Mouse (Mus musculus): ENCODE data around the gene Rad51ap1. TPM values are rescaled to one million over a fixed set of nuclear protein-coding genes. Genes with fewer than 3 reads are reported as not detected.

Gene Rad51ap1
- polyA plus RNA-seq, 1 experiment from 2014 or later, result 15.3 TPM

DNA sequence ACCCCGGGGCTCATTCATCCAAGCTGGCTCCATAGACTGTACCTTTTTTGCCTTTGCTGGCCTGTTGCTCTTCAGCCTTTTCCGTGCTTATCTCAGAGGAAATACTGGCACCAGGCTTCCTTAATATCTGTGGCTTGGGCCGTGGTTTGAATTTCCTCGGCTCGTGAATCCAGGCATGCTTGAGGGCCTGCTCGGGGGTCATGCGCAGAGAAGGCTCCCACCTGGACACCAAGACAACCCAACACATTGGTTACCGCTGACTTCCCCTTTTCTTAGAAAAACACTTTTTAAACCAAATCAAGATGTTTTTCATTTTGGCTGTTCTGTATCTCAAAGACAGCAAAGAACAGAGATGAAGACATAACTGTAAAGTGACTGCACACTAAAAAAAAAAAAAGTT is 62.3 kb downstream of the Rad51ap1 start:
- Histone ChIP-seq H3K36me3 (replicated peaks; ENCODE audit: control insufficient read depth, insufficient read depth) (no peaks in the 10 kb centered on the region), H3K4me2 (replicated peaks) (no peak overlapping the region), H3K27me3 (ENCODE audit: control insufficient read depth, insufficient read depth, low read length) (no peaks in the 10 kb centered on the region), H3K9me3 (ENCODE audit: control insufficient read depth, low read length) (no peaks in the 10 kb centered on the region), H3K27ac (no peak overlapping the region), H3K4me3 (replicated peaks; ENCODE audit: low read length) (no peak overlapping the region), H3K4me1 (replicated peaks; ENCODE audit: control insufficient read depth, insufficient read depth, low read length) (no peaks in the 10 kb centered on the region), H3K9ac (no peak overlapping the region)
- 92% methylated on average over 8 of the region's 8 CpGs for WGBS
- ATAC-seq (ENCODE audit: low FRiP score) (no peak), DNase-seq (ENCODE audit: low spot score) (no peak)

Other genes starting within 250 kb of the Rad51ap1 start
- 18.5 and 22.9 TPM in 2 replicates for gene Kcna6, start 198.9 kb downstream of the Rad51ap1 start, polyA plus RNA-seq (2014; fragmentation: Nextera tagmentation; extraction: Ambion mirVana)
- gene Ndufa9, start 90.5 kb downstream of the Rad51ap1 start, polyA plus RNA-seq (2014; fragmentation: Nextera tagmentation; extraction: Ambion mirVana), result 188 and 195 TPM in 2 replicates
- gene Akap3, start 86.5 kb downstream of the Rad51ap1 start, polyA plus RNA-seq (2014; fragmentation: Nextera tagmentation; extraction: Ambion mirVana), result 0.09 and 0.19 TPM in 2 replicates
- gene Dyrk4, start 17.7 kb downstream of the Rad51ap1 start, polyA plus RNA-seq (2014; fragmentation: Nextera tagmentation; extraction: Ambion mirVana), result 0.09 and 0.12 TPM in 2 replicates
- gene D6Wsu163e, start 375 bp upstream of the Rad51ap1 start, polyA plus RNA-seq (2014; fragmentation: Nextera tagmentation; extraction: Ambion mirVana), result 32.5 and 35.4 TPM in 2 replicates
- not detected in 2 replicates for gene Fgf6, start 76.0 kb upstream of the Rad51ap1 start, polyA plus RNA-seq (2014; fragmentation: Nextera tagmentation; extraction: Ambion mirVana)
- 0.11 and 0.18 TPM in 2 replicates for gene Fgf23, start 133.3 kb upstream of the Rad51ap1 start, polyA plus RNA-seq (2014; fragmentation: Nextera tagmentation; extraction: Ambion mirVana)
- 6.5 and 6.9 TPM in 2 replicates for gene Tigar, start 170.0 kb upstream of the Rad51ap1 start, polyA plus RNA-seq (2014; fragmentation: Nextera tagmentation; extraction: Ambion mirVana)
- 163 and 239 TPM in 2 replicates for gene Ccnd2, start 212.6 kb upstream of the Rad51ap1 start, polyA plus RNA-seq (2014; fragmentation: Nextera tagmentation; extraction: Ambion mirVana)